Mouse (Mus musculus): ENCODE data around the gene Ccno.

DNA sequence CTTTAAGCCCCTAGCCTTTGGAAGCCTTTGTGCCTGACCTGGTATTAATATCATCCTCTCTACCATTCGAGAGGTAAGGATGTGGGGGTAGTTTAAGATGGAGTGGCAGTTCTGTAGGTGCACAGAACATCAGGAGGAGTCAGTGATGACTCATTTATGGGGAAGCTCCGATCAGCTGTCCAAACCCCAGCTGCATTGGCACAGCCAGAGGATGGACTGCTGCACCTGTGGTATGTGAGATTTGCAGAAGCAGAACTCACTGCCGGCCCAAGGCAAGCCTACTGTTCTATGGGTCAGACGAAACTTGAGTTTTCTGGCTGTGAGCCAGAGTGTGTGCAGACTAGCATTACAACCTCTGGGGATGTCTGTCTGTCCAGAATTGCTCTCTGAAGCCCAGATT lies 8.8 kb downstream of the Ccno start:
- TF ChIP-seq EP300 (IDR thresholded peaks at IDR 0.05; ENCODE audit: low read depth) (no peak), CTCF (IDR thresholded peaks at IDR 0.05; ENCODE audit: low read depth) (no peak)

All from heart, postnatal 0 days (tissue).